Mouse (Mus musculus) hindlimb bud, embryonic 11.5 days (tissue): Measurements from ENCODE around the gene Ap4m1.

Experiments used
- DNase-seq: peaks from one replicate; pipeline ENCODE4 v3.0.0-alpha.2; 2012; ENCODE audit warnings: low read depth, low spot score; ENCODE audit errors: extremely low spot score

Gene Ap4m1

DNA sequence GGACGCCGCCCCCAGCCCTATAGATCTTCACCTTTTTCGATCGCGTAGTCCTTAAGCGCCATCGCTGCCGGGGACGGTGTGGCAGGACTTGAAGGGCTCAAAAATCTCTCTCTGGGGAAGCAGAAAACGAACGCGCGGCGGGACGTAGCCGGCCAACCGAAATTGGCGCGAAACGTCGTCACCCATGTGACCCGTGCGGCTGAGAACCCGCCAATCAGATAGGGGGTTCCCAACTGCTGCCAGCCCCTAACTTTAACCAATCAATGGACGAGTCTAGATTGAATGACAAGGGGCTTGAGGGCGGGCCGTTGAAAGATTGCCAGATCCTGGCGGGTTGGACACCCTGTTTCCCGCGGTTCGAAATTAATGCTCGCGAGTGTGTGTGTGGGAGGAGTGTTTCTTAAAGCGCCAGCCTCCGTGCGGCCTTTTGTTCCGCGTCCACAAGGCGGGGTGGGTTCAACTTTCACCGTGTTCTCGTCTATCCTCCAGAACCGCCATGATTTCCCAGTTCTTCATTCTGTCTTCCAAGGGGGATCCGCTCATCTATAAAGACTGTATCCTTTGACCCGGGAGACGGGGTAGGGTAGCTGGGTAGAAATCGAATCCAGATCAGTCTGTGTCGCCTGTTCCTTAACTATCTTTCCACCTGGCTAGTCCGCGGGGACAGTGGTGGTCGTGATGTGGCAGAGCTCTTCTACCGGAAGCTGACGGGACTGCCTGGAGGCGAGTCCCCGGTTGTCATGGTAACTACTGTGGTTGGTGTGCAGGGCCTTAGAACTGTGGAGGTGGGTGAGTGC lies at the start of gene Ap4m1, which contains the start of gene Mcm7:
Gene Ap4m1 (plus strand): TSS at position 308 of the 797 bp plus-strand sequence.
Gene Mcm7 (minus strand): TSS at position 728 of the 797 bp plus-strand sequence.
- DNase-seq, result peak; percentile 86

DNA sequence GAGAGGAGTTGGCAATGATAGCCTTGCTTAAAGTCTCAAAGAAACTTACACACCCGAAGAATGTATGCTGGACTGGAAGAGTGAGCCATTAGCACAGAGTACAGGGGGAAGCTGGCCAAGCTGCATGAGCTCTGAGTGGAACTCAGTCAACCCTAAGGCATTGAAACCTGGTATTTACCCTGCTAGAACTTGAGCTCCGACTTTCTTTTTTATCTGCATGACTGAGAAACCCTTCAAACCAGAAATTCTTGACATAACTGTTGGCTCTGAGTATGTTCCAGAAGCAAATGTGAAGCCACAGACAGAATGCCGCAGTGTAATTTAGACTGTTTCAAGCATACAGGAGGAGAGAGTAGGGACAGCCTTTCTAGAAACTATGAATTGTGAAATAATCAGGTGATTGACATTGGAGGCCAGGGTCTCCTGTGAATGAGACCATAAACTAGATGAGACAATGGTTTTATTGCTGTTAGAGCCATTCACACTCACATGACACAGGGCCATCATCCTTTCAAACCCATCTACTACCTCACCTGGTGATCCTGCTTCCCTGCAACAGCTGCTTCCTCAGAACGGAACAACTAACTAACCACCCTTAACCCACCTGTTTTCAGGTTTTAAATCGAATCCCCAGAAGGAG lies 39.3 kb upstream of the Ap4m1 start:
- no peak for DNase-seq

DNA sequence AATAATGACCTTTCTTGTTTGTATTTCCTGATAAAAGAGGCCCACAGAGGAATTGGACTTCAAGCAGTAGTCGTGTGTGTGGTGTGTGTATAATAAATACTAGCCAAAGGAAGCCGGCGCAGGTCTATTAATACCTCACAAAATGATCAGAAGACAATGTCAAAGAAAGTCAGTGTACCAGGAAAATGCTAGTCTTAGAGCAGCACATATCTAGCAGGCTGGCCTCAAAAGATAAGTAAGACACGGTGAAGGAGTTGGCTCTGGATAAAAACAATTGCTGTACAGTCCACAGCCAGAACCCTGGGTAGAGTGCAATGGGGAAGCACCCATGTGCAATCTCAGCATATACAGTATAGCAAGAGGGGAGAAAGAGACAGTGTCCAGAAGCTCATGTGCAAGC lies 34.5 kb upstream of the Ap4m1 start:
- no peak for DNase-seq

DNA sequence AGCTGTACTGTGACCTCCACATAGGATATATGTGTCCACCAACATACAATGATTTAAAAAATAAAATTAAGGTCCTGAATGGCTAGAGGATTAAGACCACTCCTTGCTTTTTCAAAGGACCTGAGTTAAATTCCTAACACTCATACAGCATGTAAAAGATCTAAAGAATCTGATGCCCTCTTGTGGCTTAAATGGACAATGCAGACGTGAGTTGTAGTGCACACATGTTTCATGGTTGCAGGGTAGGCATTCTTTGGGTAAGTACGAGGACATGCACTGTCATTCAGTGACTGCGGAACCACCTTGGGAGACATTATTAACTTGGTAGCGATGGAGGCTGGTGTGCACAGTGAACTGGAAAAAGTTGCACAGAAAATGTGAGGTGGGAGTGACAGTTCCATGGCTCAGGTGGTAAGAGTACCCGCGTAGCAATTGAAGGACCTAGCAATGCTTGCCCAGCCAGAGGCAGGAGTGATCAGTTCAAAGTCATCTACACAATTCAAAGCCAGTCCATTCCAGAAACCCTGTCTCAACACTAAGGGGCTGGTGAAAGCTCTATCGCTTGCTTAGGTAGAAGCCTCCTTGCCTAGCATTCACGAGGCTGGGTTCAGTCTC lies 33.8 kb upstream of the Ap4m1 start:
- DNase-seq, result no peak

DNA sequence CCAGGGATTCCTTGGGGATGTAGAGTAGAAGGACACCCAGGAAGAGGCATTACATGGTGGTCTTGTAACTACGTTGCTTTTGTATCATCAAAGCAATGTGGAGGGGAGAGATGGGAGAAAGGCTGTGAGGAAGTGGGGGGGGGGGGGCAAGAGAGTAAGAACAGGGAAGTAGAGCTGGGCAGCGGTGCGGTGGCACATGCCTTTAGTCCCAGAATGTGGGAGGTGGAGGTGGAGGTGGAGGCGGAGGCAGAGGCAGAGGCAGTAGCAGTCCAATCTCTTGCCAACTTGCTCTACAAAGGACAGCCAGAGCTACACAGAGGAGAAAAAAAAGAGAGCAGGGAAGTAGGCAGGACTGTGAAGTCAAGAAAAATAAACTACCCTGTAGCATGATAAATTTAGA lies 33.2 kb upstream of the Ap4m1 start:
- no peak for DNase-seq

DNA sequence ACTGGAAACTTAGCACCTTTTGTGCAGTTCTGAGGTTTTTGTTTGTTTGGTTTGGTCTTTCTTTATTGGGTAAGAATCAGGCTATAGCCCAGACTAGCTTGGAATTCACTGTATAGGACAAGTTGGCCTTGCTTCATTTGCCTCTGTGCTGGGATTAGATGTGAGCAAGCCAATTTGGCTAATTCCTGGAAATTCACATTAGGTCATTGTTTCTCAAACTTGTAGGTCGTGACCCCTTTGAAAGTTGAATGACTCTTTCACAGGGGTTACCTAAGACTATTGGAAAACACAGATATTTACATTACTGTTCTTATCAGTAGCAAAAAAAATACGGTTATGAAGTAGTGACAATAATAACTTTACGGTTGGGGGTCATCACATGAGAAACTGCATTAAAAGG lies 17.4 kb upstream of the Ap4m1 start:
- no peak for DNase-seq

DNA sequence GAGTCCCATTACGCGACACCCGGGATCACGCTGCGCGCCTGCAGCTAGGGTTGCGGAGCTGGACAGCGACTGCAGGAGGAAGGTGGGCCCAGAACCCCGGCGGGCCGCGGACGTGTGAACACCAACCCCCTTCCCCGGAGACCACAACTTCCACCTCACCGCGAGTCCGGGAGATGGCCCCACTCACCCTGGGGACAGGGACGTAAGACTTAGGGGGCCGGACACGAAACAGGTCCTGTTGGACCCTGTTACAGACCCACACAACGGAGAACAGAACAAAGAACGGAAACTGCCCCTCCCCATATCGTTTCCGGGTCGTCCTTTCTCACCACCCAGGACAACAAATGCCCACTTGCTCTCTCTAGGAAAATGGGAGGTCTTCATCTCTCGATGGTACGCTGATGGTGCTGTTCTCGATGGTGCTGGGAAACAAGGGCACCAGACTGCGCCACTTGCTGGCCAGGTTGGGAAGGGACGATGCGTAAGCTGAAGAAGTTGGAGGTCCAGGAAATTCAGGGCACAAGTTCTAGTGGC lies 16.3 kb upstream of the Ap4m1 start, which contains the start of gene Zfp113:
Gene Zfp113 (minus strand): TSS at position 302 of the 534 bp plus-strand sequence.
- peak; percentile 95 for DNase-seq

DNA sequence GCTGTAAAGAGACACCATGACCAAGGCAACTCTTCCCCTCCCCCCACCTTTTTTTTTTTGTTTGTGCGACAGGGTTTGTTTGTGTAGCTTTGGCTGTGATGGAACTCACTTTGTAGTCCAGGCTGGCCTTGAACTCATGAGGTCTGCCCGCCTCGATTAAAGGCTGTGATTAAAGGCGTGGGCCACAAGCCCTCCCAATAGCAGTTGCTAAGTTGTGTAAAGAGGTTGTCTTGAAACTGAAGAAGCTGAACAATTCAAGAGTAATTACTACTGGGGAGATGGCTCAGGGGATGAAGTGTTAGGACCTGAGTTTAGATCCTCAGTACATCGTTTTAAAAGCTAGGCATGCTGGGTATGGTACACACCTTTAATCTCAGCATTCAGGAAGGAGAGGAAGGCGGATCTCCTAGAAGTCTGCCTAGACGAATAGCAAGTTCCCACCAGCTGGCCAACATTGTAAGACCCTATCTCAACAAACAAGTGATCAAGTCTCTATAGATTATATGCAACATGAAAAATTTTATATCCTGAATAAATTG lies 11.5 kb upstream of the Ap4m1 start:
- no peak for DNase-seq

DNA sequence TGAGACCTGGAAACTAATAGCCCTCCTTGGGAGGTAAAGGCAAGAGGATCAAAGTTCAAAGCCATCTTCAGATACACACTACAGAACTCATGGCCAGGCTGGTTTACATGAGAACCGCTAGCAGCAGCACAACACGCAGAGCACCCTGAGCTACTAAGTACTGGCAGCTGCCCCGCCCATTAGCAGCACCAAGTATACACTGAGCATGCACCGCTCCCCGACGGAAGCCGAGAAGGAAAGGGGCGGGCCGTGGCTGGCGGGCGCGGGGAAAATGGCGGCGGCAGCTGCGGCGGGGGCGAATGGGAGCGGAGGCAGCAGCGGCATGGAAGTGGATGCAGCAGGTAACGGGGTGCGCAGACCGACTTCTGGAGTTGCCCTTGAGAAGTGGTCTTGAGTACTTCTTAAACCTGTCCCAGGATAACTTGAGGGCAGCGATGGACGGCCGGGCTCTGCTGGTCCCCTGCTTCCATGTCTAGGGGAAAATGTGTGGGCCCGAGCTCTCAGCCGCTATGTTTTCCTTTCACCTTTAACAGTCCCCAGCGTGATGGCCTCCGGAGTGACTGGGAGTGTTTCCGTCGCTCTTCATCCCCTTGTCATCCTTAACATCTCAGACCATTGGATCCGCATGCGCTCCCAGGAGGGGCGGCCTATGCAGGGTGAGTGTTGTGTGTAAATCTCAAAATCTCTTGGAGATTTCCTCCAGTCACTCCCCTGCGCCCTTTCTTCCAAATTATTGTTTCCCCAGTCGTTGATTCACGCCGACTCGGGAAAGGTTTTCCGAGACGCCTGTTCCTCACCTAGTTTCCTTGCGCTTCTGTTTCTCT lies 10.7 kb upstream of the Ap4m1 start, which contains the start of gene Cops6:
Gene Cops6 (plus strand): TSS at position 230 of the 824 bp plus-strand sequence.
- peak; percentile 44 for DNase-seq

DNA sequence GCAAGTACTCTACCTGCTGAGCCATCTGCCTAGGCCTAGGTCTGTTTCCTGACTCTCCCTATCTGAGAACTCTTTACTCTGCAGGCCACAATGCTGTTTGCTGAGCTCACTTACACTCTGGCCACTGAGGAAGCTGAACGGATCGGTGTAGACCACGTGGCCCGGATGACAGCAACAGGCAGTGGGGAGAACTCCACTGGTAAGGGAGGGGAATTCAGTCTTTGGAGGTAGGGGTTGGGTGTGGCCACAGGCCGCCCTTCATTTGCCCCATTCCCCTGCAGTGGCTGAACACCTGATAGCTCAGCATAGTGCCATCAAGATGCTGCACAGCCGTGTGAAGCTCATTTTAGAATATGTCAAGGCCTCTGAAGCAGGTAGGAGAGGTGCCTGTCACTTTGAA lies 8.8 kb upstream of the Ap4m1 start:
- no peak for DNase-seq

DNA sequence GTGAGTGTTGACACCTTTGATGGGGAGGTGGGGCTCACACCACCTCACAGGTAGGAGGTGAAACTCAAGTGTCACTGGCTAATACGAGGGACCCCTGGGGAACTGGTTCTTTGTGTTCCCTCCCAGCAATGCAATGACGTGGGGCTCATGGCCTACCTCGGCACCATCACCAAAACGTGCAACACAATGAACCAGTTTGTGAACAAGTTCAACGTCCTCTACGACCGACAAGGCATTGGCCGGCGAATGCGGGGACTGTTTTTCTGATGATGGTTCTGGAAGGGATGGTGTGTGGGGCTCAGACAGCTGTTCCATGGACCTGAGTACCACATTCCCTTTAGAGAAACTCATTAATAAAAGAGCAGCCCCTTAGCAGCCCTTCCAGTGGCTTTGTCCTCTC lies 8.2 kb upstream of the Ap4m1 start:
- DNase-seq, result no peak

DNA sequence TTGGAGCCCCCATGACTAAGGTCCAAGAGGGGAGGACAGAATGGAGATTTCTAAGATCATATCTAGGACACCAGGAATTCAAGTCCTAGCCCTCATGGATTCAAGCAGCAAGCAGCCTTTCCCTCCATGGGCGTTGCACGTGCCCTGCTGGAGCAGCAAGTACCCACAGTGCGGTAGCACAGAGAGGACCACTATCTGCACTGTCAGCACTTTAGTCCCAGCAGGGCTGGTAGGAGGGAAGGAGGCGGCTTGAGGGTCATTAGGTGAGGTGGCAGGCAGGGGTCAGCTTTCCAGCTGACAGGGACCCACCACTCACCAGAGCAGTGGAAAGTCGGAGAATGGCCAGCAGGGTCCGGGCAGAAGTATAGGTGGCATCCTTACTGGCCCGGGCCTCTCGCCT lies 6.2 kb upstream of the Ap4m1 start:
- DNase-seq, result no peak

DNA sequence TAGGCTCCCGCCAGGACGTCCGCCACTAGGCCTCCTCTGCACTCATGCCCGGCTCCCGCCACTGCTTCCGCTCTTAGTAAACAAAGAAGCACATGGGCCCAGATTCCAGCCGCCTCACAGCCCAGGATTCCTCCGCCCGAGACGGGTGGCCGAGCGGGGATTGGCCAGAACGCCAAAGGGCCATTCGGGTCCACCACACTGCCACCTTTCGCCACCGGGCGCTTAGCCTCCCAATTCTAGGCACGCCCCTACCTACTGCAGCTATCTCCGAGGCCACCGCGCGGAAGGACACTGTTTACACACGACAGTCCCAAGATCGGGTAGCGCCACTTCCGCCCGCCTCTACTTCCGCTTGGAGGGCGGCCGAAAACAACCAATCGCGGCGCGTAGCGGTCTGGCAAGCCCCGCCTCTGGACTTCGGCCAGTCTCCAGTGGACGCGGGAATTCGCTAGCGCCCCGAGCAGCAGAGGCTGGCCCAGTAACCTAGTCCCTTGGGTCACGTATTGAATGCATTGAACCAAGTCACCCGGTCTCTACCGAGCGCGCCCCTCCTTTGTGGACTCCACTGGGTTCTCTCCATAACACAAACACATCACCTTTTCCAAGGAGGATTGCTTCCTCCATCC lies 753 bp upstream of the Ap4m1 start:
- peak; percentile 87 for DNase-seq

DNA sequence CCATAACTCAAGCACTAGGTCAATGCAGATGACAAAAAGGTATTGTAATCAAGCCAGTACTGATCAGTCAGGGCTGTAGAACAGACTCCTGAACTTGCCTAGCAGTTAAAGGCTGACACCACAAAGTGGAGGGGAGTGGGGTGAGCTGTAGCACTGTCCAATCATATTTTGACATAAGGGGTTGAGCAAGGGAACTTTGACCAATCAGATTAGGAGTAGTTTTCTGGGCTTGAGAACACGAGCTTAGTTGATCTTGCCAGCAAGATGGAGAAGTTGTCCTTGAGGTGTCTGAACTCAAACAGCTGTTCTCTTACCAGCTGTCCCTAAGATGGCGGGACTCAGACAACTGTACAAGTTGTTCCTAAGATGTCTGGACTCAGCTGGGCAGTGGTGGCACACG lies 1.4 kb downstream of the Ap4m1 start:
- DNase-seq, result no peak

DNA sequence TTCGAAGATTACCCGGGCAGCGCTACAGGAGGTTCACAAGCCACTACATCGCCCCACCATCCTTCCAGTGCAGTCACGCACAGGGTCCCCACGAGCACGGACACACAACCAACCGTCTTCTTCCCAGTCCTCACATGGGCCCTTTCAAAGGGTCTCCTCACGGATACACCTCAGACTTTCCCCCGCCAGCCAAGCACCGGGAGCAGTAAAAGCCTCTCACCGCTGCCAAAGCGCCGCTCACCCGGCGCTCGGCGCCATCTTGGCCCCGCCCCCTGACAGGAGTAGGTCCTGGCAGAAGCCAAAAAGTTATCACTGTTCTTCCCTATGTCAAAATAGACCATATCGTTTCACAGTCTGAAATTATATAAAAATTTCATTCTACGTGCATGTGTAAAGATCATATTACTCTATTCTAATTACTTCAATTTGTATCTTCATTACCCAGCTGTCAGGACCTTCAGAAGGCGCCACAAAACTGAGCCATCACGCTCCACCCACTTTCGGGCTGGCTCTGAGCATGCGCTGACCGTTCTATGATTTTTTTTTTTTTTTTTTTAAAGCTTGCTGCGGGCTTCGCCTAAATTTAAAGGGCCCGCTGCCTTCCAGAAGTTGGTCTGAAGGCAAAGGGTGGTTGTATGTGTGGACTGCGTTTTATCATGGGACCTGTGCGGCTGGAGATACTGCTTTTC lies 15.3 kb downstream of the Ap4m1 start, which contains the start of the genes Taf6 and Cnpy4:
Gene Taf6 (minus strand): TSS at position 502 of the 689 bp plus-strand sequence.
Gene Cnpy4 (plus strand): TSS at position 536 of the 689 bp plus-strand sequence.
- DNase-seq, result peak; percentile 94

DNA sequence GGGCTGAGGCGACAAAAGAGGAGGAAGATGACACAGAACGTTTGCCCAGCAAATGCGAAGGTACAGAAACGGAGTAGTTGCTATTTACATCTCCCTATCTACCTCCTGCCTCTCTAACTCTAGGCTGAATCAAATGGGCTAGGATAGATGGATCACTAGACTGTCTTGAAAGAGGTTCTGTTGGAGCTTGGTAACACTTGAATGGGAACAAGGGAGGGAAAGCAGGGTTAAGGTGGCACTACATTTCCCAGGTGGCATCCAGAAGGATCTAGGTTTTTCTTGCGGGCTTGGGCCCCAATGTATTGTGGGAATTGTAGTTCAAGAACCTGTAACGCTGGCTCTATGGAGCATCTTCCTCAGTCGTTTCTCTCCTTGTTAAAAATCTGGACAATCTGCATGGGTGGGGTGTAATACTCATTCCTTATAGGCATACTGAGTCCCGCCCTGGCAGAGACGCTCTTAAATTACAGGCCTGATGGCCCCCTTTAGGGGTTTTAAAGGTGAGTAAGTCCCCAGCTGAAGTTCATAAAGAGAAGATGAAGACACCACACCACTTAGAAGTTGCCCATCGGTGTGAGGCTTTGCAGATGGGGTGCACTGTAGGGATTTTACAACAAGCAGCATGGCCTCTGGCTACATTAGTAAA lies 16.0 kb downstream of the Ap4m1 start:
- DNase-seq, result peak; percentile 82

DNA sequence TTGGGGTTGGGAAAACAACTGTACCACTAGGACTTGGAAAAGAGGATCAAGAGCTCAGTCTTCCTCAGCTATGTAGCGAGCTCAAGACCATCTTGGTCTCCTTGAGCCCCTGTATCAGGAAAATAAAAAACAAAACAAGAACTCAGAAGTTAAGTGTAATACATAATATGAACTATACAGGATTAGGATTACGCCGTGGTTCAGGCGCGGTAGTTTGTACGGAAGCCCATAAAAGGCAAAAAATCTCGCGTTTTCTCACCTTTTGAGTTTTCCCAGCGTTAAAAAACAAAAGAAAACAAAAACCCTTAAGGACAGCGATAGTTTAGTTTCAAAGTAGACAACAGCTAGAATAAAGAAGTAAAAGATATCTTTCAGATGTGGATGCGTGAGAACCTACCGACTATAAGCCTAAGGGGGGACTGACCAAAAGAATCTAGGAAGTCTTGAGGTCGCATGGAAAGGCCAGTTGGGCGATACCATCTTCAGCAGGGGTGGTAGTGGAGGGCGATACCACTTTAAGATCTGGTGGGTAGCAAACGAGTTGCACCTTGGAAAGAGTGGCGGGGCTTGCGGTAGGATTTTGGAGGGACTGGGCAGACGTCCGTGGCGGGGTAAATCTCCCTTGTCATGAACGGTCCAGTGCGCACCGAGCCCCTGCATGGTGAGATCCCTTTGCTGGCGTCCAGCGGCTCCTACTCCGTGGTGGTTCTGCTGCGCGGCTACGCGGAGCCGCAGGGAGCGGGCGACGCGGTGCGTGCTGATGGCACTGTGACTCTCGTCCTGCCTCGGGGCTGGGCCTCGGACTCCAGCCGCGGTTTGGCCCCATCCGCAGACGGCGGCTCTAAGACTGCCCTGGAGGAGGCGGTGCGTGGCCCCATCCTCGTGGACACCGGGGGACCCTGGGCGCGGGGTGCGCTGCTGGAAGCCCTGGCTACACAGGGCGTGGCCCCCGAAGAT lies 22.2 kb downstream of the Ap4m1 start, which contains the start of gene Mblac1:
Gene Mblac1 (plus strand): TSS at position 544 of the 957 bp plus-strand sequence.
- DNase-seq, result peak; percentile 94
